Mouse (Mus musculus) erythroblast, embryonic 14.5 days (primary cell): Measurements from ENCODE around the gene Fam129c.

Source experiments
- GATA1 ChIP-seq: IDR thresholded peaks from 2 replicates; pipeline ENCODE4 v1.6.1; 2012; ENCODE audit warnings: low read length, inconsistent platforms, mixed read lengths
- TAL1 ChIP-seq: IDR thresholded peaks from 3 replicates; pipeline ENCODE4 v1.6.1; 2012; ENCODE audit warnings: low read length, inconsistent platforms, mixed read lengths

GRCm38 (mm10) chr8:71568387-71568937 lies 29.0 kb upstream of the Fam129c start, which contains the start of gene Slc27a1:
- TF ChIP-seq GATA1 = no peak
- TF ChIP-seq TAL1 = no peak
